Mouse (Mus musculus) forebrain, embryonic 14.5 days (tissue): ENCODE data around the gene Gsk3a. TPM values are rescaled to one million over a fixed set of nuclear protein-coding genes. Genes with fewer than 3 reads are reported as not detected.
A peak's percentile ranks its signal among the peaks of the same experiment; 100 is the strongest.

ENCODE experiments used
- ATAC-seq: fragments of 200-750 bp; cut with Nextera tagmentation; 2 replicates; pipeline ENCODE4 v1.8.0; 2017; ENCODE audit warnings: mild to moderate bottlenecking, moderate library complexity
- DNase-seq: peaks from one replicate; pipeline ENCODE4 v3.0.0-alpha.2; 2015; ENCODE audit warnings: low spot score
- H3K27ac ChIP-seq: fragments of 300-500 bp; sonication (generic); 2 replicates; pipeline ENCODE4 v1.5.1; 2014; ENCODE audit warnings: low read depth, mild to moderate bottlenecking, control low read depth, low read length, moderate library complexity
- H3K27me3 ChIP-seq: fragments of 300-500 bp; sonication (generic); replicated peaks from 2 replicates; pipeline ENCODE4 v1.6.1; 2014; ENCODE audit warnings: low read length, control low read depth, mixed read lengths; ENCODE audit not compliant: control insufficient read depth, insufficient read depth
- H3K36me3 ChIP-seq: fragments of 300-500 bp; sonication (generic); 2 replicates; pipeline ENCODE4 v1.6.1; 2014; ENCODE audit warnings: low read length, control low read depth; ENCODE audit not compliant: control insufficient read depth, insufficient read depth
- H3K4me1 ChIP-seq: fragments of 300-500 bp; sonication (generic); 2 replicates; pipeline ENCODE4 v1.6.1; 2014; ENCODE audit warnings: antibody characterized with exemption, low read length, control low read depth; ENCODE audit not compliant: control insufficient read depth, insufficient read depth
- H3K4me2 ChIP-seq: fragments of 300-500 bp; sonication (generic); 2 replicates; pipeline ENCODE4 v1.6.1; 2014; ENCODE audit warnings: mild to moderate bottlenecking, control low read depth, low read length
- H3K4me3 ChIP-seq: fragments of 300-500 bp; sonication (generic); 2 replicates; pipeline ENCODE4 v1.5.1; 2014; ENCODE audit warnings: low read depth, low read length, control low read depth
- H3K9ac ChIP-seq: fragments of 300-500 bp; sonication (generic); 2 replicates; pipeline ENCODE4 v1.6.1; 2014; ENCODE audit warnings: mild to moderate bottlenecking, low read length, control low read depth, moderate library complexity
- H3K9me3 ChIP-seq: fragments of 300-500 bp; sonication (generic); replicated peaks from 2 replicates; pipeline ENCODE4 v1.6.1; 2016; ENCODE audit warnings: low read length, control low read depth, mixed read lengths; ENCODE audit not compliant: control insufficient read depth
- WGBS: fragments of 180-500 bp; shearing (Covaris S2); extraction: QIAGEN DNeasy Blood & Tissue Kit; methylation state at CpG from one replicate; pipeline ENCODE4 v1.1.7; 2014; 5-methylcytosine and 5-hydroxymethylcytosine counted together
- polyA plus RNA-seq: library from polyadenylated mRNA; unstranded; fragments of >200 nt; fragmentation: Nextera tagmentation; extraction: Ambion mirVana; gene quantifications from 2 replicates; pipeline ENCODE4 v1.2.1, GENCODE M21; 2014

The Gsk3a gene
- polyA plus RNA-seq, 1 experiment from 2014 or later = 20.2 TPM

DNA sequence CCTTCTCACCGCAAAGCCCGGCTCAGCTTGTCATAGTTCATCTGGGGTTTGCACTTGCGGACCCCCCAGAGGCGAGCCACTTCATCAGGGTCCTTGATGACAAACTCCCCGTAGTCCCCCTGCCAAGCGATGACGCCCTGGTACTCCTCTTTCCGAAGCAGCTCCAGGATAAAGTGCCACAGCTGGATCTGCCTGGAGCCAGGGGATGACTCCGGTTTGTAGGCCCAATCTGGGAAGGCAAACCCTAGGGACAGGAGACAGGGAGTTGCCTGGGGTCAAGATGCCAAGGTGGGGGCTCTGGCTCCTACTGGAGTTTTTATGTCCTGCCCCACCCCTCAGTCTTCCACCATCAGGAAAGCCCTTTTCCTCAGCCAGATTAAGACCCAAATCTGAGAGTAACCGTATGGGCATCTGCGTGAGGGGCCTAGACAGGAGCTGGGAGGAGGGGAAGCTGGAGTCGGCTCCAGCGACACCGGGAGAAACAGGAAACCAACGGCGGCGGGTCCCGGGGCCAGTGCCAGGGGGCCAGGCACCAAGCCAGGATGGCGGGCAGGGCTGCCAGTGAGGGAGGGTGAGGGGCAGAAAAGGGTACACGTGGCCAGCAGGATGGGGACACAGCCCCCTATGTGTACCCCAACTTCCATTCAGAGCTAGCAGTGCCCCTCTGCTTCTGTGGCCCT lies 8.6 kb upstream of the Gsk3a start:
- ATAC-seq (no peak), DNase-seq (peak; percentile 54)
- H3K9me3 ChIP-seq = no peaks in the 10 kb centered on the region
- H3K9ac ChIP-seq = peak overlapping the region; percentile 79
- peaks cover 24% of the 10 kb centered on the region for H3K4me1 ChIP-seq
- H3K36me3 ChIP-seq = peaks cover 23% of the 10 kb centered on the region
- 44% methylated on average over 20 of the region's 20 CpGs for WGBS
- peak overlapping the region; percentile 78 for H3K4me3 ChIP-seq
- H3K27ac ChIP-seq = peak overlapping the region; percentile 94
- H3K27me3 ChIP-seq = no peaks in the 10 kb centered on the region
- H3K4me2 ChIP-seq = peak overlapping the region; percentile 98

DNA sequence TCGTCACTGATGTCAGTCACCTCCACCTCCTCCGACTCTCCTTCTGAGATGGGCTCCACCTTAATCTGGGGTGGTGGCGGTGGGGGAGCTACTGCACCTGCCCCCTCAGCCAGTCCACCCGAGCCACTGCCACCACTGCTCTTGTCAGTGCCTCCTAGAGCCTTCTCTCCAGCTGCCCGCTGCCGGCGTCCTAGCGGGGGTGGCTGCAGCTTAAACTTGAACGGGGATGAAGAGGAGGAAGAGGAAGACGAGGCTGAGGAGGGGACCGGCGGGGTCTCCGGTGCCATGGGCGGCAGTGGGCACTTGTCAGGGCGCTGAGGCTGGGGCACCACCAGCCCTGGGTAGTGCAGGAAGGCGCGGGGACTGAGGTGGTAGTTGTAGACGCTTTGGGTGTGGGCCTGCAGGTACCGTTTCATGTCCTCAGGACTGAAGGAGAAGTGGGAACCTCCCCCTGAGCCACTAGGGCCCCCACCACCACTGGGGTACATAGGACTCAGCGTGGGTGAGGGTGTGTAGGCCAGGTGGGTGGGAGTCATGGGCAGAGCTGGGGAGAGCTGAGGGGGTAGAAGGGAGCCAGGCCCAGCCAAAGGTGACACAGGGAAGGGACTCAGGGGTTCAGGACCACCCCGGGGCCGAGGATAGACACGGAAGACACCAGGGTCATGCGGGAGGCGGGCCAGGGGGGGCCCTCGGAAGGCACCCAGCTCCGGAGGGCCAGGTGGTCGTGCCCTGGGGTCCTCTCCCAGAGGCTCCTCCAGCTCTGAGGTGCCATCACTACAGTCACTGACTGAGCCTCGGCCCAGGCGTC lies 7.1 kb upstream of the Gsk3a start:
- Histone ChIP-seq H3K36me3 (peaks cover 23% of the 10 kb centered on the region), H3K9ac (no peak overlapping the region), H3K4me1 (peaks cover 20% of the 10 kb centered on the region), H3K9me3 (no peaks in the 10 kb centered on the region), H3K4me3 (no peak overlapping the region), H3K27me3 (no peaks in the 10 kb centered on the region), H3K4me2 (no peak overlapping the region), H3K27ac (no peak overlapping the region)
- ATAC-seq = no peak
- DNase-seq = no peak
- WGBS = 91% methylated on average over 30 of the region's 30 CpGs

DNA sequence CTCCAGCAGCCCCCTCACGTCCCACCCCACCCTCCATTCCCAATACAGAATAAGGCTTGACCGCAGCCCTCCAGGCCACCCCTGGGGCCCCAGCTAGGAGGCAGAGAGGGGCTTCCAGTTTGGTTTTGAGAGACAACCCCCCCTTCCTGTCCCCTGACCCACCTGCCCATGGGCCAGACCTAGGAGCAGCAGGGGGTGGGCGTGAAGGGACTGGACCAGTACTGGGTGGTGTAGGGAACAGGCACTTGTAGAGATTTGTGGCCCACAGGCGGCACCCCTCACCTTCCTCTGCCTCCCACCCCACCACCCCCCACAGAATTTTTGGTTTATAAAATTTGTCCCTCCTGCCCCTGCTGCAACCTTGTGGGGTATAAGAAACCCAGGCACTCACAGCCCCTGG lies 5.7 kb upstream of the Gsk3a start:
- Histone ChIP-seq H3K9me3 (no peaks in the 10 kb centered on the region), H3K9ac (no peak overlapping the region), H3K4me1 (peaks cover 26% of the 10 kb centered on the region), H3K27me3 (no peaks in the 10 kb centered on the region), H3K4me2 (no peak overlapping the region), H3K27ac (no peak overlapping the region), H3K36me3 (peaks cover 23% of the 10 kb centered on the region), H3K4me3 (no peak overlapping the region)
- no peak for ATAC-seq
- no peak for DNase-seq
- WGBS = 87% methylated on average over 4 of the region's 4 CpGs

DNA sequence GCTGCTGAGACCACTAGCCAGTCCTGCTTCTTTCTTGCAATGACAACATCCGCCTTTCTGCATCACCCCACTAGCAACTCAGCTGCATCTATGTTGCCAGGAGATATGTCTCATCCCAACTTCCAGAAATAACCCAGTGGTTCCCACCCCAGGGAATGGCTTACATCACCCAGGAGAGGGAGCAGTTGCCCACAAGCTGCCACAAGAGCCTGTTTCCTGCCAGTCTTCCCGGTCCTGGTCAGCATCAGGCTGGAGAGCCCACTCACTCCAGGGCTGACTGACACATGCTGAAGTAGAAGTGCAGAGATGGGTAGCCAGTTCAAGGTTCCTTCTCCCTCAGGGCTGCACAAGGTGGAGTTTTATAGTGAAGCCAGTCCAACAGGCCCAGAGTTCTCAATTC lies 3.4 kb upstream of the Gsk3a start:
- Histone ChIP-seq H3K9me3 (no peaks in the 10 kb centered on the region), H3K4me2 (no peak overlapping the region), H3K4me1 (peaks cover 16% of the 10 kb centered on the region), H3K36me3 (peaks cover 23% of the 10 kb centered on the region), H3K27me3 (no peaks in the 10 kb centered on the region), H3K27ac (no peak overlapping the region; the same call in 1 of the 2 replicates), H3K9ac (no peak overlapping the region), H3K4me3 (no peak overlapping the region)
- ATAC-seq = no peak
- peak; percentile 68 for DNase-seq
- whole genome bisulfite sequencing = 34% methylated on average over 2 of the region's 2 CpGs

- Histone ChIP-seq H3K4me3 (no peak overlapping the region), H3K27ac (no peak overlapping the region), H3K9ac (no peak overlapping the region), H3K9me3 (no peaks in the 10 kb centered on the region), H3K4me2 (no peak overlapping the region), H3K36me3 (peaks cover 19% of the 10 kb centered on the region), H3K4me1 (peaks cover 16% of the 10 kb centered on the region), H3K27me3 (no peaks in the 10 kb centered on the region)
- 67% methylated on average over 7 of the region's 7 CpGs for WGBS
- DNase-seq (no peak), ATAC-seq (no peak)
These were observed 3.0 kb upstream of the Gsk3a start for GRCm38 (mm10) chr7:25240631-25241030.

GRCm38 (mm10) chr7:25238829-25239623 lies 1.4 kb upstream of the Gsk3a start:
- Histone ChIP-seq H3K4me3 (peak overlapping the region; percentile 96), H3K9me3 (no peaks in the 10 kb centered on the region), H3K27ac (peak overlapping the region; percentile 74), H3K4me2 (peak overlapping the region; percentile 83), H3K4me1 (peaks cover 16% of the 10 kb centered on the region), H3K9ac (peak overlapping the region; percentile 40; the same call in 1 of the 2 replicates), H3K27me3 (no peaks in the 10 kb centered on the region), H3K36me3 (peaks cover 16% of the 10 kb centered on the region)
- DNase-seq (peak; percentile 98), ATAC-seq (peak; percentile 54)
- WGBS = 4% methylated on average over 29 of the region's 30 CpGs

- peak; percentile 89 for ATAC-seq
These were observed 510 bp upstream of the Gsk3a start for GRCm38 (mm10) chr7:25238015-25238706.

GRCm38 (mm10) chr7:25235526-25235925 lies 2.1 kb downstream of the Gsk3a start:
- Histone ChIP-seq H3K9ac (no peak overlapping the region), H3K4me2 (no peak overlapping the region), H3K27ac (no peak overlapping the region), H3K4me3 (no peak overlapping the region), H3K27me3 (no peaks in the 10 kb centered on the region), H3K36me3 (peaks cover 47% of the 10 kb centered on the region), H3K9me3 (no peaks in the 10 kb centered on the region), H3K4me1 (peaks cover 16% of the 10 kb centered on the region)
- no peak for DNase-seq
- 92% methylated on average over 5 of the region's 5 CpGs for WGBS
- no peak for ATAC-seq

More at GRCm38 (mm10) chr7:25238015-25238706, 510 bp upstream of the Gsk3a start:
- Histone ChIP-seq H3K36me3 (peaks cover 21% of the 10 kb centered on the region), H3K27ac (peak overlapping the region; percentile 74), H3K9me3 (no peaks in the 10 kb centered on the region), H3K4me3 (peak overlapping the region; percentile 96), H3K4me2 (peak overlapping the region; percentile 83), H3K4me1 (peaks cover 16% of the 10 kb centered on the region), H3K27me3 (no peaks in the 10 kb centered on the region), H3K9ac (peak overlapping the region; percentile 98; the same call in 1 of the 2 replicates)
- peak; percentile 99 for DNase-seq
- under 1% methylated on average over 23 of the region's 23 CpGs for WGBS
